18 mouse cellular contexts compared by ENCODE assay signal in the genomic region with DNA sequence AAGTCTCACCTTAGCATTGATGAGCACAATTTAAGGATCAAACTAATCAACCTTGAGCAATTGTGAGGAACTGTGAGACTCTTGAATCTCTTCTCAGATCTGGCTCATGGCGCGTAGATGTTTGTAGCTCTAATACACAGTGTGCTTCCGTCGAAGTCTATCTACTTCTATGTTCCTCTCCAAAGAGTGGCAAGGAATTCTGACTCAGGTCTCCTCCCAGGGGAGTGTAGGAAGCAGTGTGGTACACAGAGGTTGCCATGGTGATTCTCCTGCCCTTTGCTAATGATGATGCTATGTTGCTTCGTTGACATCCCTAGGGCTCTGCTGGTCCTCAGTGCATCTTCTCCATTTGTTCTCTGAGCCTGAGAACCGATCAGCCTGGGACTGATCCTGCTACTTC.
"Had no signal": no experiment of that assay in that cellular context is flagged by ENCODE, and none has a peak within 500 bp of the region (broad histone marks: within the 10 kb centered on the region; RNA-seq: fewer than 3 reads in every experiment).

No protein-coding gene starts in this region.

- H3K9ac ChIP-seq: liver, embryonic 14.5 days; lung, embryonic 14.5 days; midbrain, embryonic 13.5 days; neural tube, embryonic 13.5 days; neural tube, embryonic 15.5 days had no signal

- H3K27ac ChIP-seq: liver, embryonic 14.5 days; midbrain, embryonic 13.5 days; neural tube, embryonic 13.5 days; neural tube, embryonic 15.5 days had no signal

- H3K4me1 ChIP-seq: midbrain, embryonic 13.5 days; neural tube, embryonic 13.5 days had no signal

- ATAC-seq: midbrain, embryonic 13.5 days had no signal

- H3K4me2 ChIP-seq: lung, embryonic 14.5 days; midbrain, embryonic 11.5 days; midbrain, embryonic 13.5 days; neural tube, embryonic 13.5 days; neural tube, embryonic 15.5 days had no signal

- H3K27me3 ChIP-seq: midbrain, embryonic 13.5 days; neural tube, embryonic 13.5 days; neural tube, embryonic 15.5 days had no signal

- H3K36me3 ChIP-seq: midbrain, embryonic 13.5 days; neural tube, embryonic 13.5 days; neural tube, embryonic 15.5 days had no signal

- H3K4me3 ChIP-seq: midbrain, embryonic 13.5 days; myocyte; neural tube, embryonic 13.5 days; neural tube, embryonic 15.5 days had no signal

- H3K9me3 ChIP-seq: midbrain, embryonic 13.5 days; neural tube, embryonic 13.5 days; neural tube, embryonic 15.5 days had no signal

- DNase-seq: lung, adult 18-20 months; lung, embryonic 14.5 days; lung, postnatal 10 days; lung, postnatal 4 days; retina, postnatal 1 day; right cerebral cortex, adult 18-20 months; right cerebral cortex, postnatal 25 days; right cerebral cortex, postnatal 4 days; spleen, adult 18-20 months; thymus, adult 18-20 months; thymus, postnatal 14 days; thymus, postnatal 36 days had no signal
